Mouse (Mus musculus) lung, postnatal 4 days (tissue): ENCODE data around the gene Slc41a3.
A peak's percentile ranks its signal among the peaks of the same experiment; 100 is the strongest.

ENCODE experiments used
- DNase-seq, 2 experiments: peaks; one replicate each; pipeline ENCODE4 v3.0.0; 2021

Slc41a3 gene

GRCm38 (mm10) chr6:90604533-90605297 lies at the start of gene Slc41a3:
TSS of gene Slc41a3 (plus strand) at chr6:90604725.
- peak; percentile 95 for DNase-seq

GRCm38 (mm10) chr6:90556534-90557058 lies 47.9 kb upstream of the Slc41a3 start:
- DNase-seq = no peak

GRCm38 (mm10) chr6:90557077-90557476 lies 47.4 kb upstream of the Slc41a3 start:
- DNase-seq = no peak

DNA sequence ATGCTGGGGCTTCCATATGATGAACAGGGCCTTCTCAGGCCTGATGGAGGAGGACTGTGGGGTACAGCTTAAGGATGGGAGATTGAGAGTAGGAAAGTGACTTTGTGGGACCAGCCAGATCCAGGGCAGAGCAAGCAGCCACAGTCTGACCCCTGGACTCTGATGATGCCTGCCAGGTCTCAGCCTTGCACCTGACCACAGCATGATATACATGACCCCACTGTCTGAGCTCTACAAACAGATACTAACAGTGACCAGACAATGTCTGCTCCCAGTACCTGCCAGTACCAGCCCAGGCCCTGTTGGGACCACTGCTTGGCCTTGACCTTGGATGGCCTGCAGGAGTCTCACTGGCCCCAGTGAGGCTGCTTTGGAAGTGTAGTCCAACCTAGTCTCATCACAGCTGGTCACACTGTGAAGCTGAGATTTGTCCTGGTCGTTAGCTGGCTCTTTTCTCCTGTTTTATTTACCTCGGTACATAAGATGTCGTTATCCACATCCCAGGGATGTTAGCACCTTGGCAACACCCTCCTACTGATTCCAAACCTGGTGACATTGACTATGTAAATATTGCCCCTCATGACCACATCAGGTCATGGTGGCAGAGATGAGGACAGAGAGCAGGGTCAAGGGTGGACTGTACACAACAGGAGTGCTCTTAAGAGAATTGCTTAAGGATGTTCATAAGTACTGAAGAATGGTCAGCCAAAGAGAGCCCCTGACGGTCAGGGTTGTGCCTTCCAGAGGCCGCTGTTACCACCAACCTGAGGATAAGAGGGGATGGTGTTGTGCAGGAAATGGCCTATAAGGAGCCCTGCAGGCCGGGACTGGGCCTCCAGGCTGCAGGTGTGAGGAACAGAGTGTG lies 46.5 kb upstream of the Slc41a3 start:
- DNase-seq = no peak

DNA sequence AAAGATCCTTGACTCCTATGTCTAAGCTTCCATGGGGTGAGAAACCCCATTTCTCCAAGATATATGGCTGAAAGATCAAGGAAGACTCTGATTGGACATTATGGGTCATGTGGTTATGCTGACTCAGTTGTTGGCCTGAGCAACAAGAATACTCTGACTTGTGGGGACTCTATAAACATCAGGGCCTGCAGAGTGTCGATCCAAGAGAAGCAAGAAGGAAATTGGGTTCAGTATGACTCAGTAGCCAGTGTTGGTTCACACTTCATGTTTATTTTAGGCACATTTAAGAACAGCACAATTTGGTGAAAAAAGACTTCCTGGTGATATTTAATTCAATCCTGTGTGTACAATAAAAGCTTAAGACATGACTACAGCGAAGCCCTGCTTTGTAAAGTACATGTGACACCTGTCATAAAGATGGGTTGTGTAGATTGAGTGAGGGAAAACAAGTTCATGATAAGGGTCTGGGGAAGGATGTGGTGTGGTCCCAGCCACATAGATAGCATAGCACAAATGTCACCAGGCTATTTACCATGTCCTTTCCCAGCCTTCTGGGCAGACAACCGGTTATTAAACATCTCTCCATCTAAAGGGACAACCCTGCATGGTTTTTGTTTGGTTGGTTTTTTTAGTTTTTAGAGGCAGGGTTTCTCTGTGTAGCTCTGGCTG lies 44.0 kb upstream of the Slc41a3 start:
- no peak for DNase-seq

DNA sequence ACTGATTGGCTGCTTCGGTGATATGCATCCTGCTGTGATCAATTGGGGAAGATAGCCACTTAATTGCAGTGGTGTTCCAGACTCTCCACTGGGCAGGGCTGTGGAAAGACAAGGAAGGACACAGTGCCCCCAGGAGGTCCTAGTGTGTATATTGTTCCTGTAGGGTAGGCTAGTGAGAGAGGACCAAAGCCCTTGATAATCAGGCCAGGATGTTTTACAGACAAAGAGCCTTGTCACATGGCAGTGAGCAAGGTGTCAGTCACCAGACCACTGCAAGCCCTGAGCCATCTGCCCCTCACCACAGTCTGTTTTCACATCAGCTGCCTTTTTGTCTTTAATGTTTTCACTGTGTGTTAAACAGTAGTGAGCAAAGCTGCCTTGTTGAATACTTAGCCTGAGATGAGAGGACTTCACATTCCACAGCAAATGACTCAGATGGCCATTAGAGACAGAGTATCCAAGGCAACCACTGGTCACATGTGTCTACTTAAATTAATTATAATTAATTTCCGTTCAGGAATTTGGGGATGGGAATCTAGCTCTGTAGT lies 43.2 kb upstream of the Slc41a3 start:
- peak in 1 of 2 experiments; percentile 16 for DNase-seq

DNA sequence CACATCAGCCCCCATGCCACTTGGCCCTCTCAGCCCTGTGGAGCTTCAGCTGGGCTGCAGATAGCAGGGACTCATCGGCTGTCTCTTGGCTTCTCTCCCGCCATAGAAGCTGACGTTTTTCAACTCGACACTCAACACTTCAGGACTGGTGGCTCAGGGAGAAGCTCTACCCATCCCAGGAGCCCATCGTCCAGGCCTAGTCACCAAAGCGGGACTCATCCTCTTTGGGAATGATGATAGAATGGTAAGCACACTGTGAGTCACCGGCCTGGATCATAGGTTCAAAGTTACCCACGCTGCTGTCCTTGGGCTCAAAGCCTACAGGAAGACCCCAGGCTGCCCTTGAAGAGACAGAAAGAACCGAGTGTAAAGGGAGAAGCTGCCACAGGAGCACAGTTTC lies 40.3 kb upstream of the Slc41a3 start:
- no peak for DNase-seq

- DNase-seq = no peak
Measured at GRCm38 (mm10) chr6:90565357-90566215, 38.9 kb upstream of the Slc41a3 start.

- no peak for DNase-seq
Measured at GRCm38 (mm10) chr6:90567486-90567885, 37.0 kb upstream of the Slc41a3 start.

GRCm38 (mm10) chr6:90567928-90568327 lies 36.6 kb upstream of the Slc41a3 start:
- no peak for DNase-seq

GRCm38 (mm10) chr6:90568721-90569120 lies 35.8 kb upstream of the Slc41a3 start:
- DNase-seq = no peak

DNA sequence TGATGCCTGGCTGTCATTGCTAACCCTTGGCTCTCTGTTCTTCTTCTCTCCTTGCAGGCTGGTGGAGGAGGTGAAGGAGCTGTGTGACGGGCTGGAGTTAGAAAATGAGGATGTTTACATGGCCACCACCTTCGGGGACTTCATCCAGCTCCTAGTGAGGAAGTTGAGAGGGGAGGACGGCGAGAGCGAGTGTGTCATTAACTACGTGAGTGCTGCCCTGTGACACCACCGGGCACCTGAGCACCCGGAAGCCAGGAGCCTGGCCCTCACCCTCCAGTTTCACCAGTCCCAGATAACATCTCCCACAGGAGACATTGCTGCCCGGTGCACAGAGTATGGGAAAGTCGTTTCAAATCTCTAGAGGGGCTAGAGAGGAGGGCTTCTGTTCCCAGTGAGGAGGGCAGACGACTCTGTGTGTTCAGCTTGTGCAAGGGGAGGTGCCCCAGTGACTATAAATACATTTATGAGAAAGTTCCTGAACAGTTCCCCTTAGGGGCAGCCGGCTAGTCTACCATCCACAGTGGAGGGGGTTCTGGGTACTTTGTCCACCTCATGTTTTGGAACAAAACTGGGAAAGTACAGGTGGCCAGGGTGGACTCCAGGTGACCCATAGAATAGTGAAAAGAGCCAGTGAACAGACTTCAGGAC lies 34.7 kb upstream of the Slc41a3 start:
- DNase-seq = no peak

DNA sequence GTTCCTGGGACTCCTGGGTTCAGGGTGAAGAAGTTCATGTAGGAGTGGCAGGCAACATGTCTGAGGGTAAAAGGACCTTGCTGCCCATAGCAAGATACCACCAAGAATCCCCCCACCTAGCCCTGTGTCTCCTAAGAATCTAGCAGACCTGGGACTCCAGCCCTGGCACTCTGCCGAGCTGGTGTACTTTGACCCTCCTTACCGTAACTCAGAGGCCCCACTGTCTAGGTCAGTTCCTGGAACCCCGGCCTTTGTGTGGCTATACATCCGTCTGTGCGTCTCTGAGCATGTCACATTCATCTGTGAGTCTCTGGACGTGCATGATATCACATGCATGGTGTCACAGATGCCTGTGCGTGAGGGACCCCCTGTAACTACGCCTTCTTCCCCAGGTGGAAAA lies 34.1 kb upstream of the Slc41a3 start:
- DNase-seq = no peak

GRCm38 (mm10) chr6:90575261-90575715 lies 29.2 kb upstream of the Slc41a3 start:
- DNase-seq = peak; percentile 64 to 81

DNA sequence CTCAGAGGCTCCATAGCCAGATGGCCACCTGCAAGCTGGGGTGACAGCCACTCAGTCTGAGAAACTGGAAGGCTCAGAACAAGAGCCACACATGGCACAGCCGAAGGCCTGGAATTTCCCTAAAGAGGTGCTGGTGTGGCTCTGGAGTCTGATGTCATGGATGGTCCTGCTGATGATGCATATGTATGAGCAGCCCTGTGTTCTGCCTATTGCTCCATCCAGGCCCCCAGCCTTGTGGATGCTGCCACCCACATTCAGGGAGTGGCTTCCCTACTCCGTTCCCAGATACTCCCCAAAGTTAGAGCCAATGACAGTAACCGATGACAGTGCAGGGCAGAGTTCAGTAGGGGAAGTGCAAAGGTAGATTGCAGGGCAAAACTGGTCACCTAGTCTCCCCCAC lies 26.4 kb upstream of the Slc41a3 start:
- DNase-seq = no peak

DNA sequence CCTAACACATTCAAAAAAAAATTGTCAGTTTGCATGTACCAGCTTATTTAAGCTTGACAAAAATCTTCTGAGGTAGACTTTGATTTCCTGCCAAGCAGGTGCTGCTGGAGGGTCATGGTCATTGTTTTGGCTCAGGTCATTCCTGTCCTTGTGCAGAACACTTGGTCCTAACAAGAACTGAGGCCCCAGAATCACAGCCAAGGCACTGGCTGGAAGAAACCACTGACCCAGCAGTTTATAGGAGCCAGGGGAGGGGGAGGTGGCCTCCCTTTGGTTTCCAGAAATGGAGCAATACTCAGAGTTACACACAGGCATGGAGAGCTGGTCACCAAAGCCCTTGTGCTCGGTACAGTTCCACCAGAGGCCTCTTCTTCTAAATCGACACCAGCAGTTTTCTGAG lies 22.2 kb upstream of the Slc41a3 start:
- DNase-seq = no peak

GRCm38 (mm10) chr6:90588113-90588512 lies 16.4 kb upstream of the Slc41a3 start:
- DNase-seq = no peak

DNA sequence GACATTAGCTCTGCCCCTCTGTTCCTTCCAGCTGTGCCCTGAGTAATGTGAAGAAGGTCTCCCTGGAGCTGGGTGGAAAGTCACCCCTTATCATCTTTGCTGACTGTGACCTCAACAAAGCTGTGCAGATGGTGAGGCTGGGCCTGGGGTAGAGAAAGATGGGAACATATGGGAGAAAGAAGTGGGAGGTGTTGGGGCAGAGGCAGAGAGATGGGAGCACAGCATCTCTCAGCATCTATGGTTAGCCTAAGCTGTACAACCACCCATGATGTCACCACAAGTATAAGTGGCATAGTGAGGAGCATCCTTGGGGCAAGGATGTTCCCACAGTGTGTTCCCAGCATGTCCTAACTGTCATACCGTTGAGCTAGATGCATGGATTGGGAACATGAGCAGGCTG lies 13.8 kb upstream of the Slc41a3 start:
- DNase-seq = no peak

DNA sequence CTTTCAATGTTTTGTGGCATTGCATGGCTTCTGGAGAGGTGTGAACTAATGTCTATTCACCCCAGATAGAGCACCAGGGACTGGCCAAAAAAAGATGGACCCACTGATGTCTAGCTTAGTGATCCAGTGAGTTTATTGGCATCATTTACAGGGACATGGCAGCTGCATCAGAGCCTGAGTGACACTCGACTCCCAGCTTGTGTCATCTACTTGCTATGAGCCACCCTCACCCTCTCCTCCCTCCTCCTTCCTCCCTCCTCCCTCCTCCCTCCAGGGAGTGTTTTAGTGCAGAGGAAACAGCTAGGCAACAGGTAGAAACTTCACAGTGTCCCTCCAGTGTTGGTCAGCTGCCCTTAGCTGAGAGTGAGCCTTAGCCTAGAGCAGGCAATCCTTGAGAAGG lies 9.6 kb upstream of the Slc41a3 start:
- DNase-seq = no peak

DNA sequence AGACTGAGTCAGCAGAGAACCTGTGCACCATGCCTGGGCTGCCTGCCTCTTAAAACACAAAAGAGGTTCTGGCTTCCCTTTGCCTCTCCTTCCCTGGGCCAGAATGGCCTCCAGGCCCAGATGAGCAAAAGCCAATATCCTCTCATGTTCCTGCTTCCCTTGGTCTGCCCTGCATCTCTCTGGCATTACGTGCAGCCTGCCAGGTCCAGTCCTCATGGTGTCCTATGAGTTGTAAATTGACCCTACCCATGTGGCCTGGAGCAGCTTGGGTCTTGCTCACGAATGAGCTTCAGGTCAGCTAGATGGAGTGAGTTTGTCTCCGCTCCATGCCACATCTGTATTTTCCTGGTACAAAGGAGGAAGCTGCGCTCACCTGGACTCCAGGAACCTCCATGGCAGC lies 7.5 kb upstream of the Slc41a3 start:
- no peak for DNase-seq

DNA sequence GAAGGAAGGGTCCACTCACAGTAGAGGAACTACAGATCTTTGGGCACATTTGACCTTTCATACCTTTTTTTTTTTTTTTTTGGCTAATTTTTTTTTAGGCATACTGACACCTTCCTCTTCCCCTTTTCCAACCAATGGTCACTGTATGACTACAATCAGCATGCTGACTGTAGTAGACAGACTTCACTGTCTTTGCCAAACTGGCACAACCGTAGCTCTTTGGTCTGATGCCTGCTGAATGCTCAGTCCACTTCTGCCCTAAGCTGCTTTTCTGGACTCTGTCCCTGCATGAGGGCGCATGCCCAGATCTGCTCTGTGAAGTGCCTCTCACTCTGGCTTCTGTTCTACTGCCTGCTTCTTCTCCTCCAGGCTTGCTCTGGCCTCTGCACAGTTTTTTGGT lies 6.9 kb upstream of the Slc41a3 start:
- DNase-seq = no peak
